Mouse (Mus musculus) lung, postnatal 0 days (tissue): ENCODE measurements at regions not wholly inside any gene's neighbourhood (a gene's known extent, or its start where the extent isn't known, plus 50 kb on each side); places are given as distances from the start of the nearest gene placed in this dataset.

Source experiments
- CTCF ChIP-seq: IDR thresholded peaks from 2 replicates; pipeline ENCODE4 v1.5.1; 2016; ENCODE audit warnings: antibody characterized with exemption, mild to moderate bottlenecking
- EP300 ChIP-seq: IDR thresholded peaks from 2 replicates; pipeline ENCODE4 v1.6.1; 2016; ENCODE audit warnings: antibody characterized with exemption, mild to moderate bottlenecking, control low read depth

- TF ChIP-seq CTCF (no peak), EP300 (no peak)
Measured at GRCm38 (mm10) chr8:88435686-88436085, 73.7 kb upstream of the Brd7 start.
